Mouse (Mus musculus): ENCODE results near the gene Chp2. TPM values are rescaled to one million over a fixed set of nuclear protein-coding genes. Genes with fewer than 3 reads are reported as not detected.

Gene Chp2
- not detected in 2 replicates for polyA plus RNA-seq (2012; ENCODE audit: insufficient read depth, low replicate concordance)

DNA sequence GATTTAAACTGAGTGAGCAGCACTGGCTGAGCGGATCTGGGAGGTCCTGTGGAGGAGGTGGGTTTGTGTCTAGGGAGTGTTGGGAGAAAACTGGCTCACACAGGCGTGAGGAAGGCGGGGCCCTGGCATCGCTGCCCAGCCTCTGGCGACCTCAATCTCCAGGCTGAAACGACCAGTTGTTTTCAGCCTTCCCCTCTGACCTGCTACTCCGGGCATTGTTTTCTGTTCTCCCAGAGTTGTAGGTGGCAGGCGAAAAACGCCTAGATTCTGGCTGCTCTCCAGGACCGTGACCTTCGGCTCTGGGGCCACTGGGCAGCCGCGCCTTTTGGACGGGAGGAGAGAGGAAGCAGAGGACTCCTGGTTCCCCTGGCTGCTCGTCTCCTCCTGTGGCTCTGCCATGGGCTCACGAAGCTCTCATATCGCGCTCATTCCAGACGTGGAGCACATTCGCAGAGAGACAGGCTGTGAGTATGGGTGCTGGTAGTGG is at the start of gene Chp2:
Gene Chp2, plus strand, starts transcription at position 182 of the 487 bp plus-strand sequence.
- H3K9me3 ChIP-seq = peaks cover 45% of the 10 kb centered on the region
- H3K36me3 ChIP-seq (replicated peaks; ENCODE audit: low read length) = no peaks in the 10 kb centered on the region
- H3K27me3 ChIP-seq (replicated peaks) = peaks cover 29% of the 10 kb centered on the region
- TF ChIP-seq FLI1 (IDR thresholded peaks at IDR 0.05; ENCODE audit: low read length) = no peak
- no peak for TF ChIP-seq GATA1 (IDR thresholded peaks at IDR 0.05; ENCODE audit: borderline replicate concordance, low read length)
- peak within 1 kb of the TSS; percentile 31 for H3K4me3 ChIP-seq (replicated peaks)
- no peaks in the 10 kb centered on the region for H3K4me1 ChIP-seq

DNA sequence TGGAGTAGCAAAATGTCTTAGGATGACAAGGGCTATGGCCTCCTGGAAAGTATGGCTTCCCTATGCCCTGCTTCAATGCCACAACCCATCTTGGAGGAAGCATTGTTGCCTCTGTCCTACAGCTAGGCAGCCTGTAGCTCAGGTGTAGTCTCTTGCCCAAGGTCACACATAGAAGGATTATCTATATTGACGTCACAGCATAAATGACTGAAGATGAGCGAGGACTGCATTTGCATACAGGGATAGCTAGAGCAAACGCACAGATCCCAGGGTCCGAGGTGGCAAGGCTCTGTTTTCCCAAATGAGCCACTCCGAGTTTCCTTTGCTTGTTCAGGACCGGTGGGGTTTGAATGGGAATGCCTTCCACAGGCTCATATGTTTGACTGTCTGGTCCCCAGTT is 48.6 kb upstream of the Chp2 start:
- Histone ChIP-seq H3K36me3 (replicated peaks; ENCODE audit: low read length) (peaks cover 57% of the 10 kb centered on the region), H3K27me3 (replicated peaks) (peaks cover 17% of the 10 kb centered on the region)

DNA sequence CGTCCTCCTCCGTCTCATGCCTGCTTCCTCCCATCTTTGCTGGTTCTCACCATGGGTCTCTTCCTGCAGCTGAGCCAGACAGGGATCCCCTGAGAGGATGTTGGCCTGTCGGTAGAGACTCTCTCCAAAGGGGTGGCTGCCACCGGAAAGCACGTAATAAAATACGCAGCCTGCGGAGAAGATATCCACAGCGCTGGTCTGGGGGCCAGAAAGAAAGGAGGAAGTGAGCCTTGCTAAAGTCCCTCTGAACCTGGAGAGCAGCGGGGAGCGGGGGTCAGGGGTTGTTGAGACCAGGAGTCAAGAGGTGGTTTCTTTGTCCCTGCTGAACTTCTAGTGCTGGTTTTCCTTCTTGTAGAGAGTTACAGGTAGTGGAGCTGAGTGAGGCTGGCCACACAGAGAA is 47.7 kb upstream of the Chp2 start:
- Histone ChIP-seq H3K4me1 (peaks cover 7% of the 10 kb centered on the region; the same call in 1 of the 2 replicates), H3K27me3 (replicated peaks) (peaks cover 23% of the 10 kb centered on the region), H3K9me3 (no peaks in the 10 kb centered on the region), H3K36me3 (replicated peaks; ENCODE audit: low read length) (peaks cover 48% of the 10 kb centered on the region), H3K4me3 (replicated peaks) (peak overlapping the region; percentile 47)
- TF ChIP-seq GATA1 (IDR thresholded peaks at IDR 0.05; ENCODE audit: borderline replicate concordance, low read length) (no peak), FLI1 (IDR thresholded peaks at IDR 0.05; ENCODE audit: low read length) (no peak)

More for the DNA sequence above, 48.6 kb upstream of the Chp2 start:
- H3K4me1 ChIP-seq = peaks cover 13% of the 10 kb centered on the region
- TF ChIP-seq FLI1 (IDR thresholded peaks at IDR 0.05; ENCODE audit: low read length) (no peak), GATA1 (IDR thresholded peaks at IDR 0.05; ENCODE audit: borderline replicate concordance, low read length) (no peak)
- no peak overlapping the region for H3K4me3 ChIP-seq (replicated peaks)
- no peaks in the 10 kb centered on the region for H3K9me3 ChIP-seq

DNA sequence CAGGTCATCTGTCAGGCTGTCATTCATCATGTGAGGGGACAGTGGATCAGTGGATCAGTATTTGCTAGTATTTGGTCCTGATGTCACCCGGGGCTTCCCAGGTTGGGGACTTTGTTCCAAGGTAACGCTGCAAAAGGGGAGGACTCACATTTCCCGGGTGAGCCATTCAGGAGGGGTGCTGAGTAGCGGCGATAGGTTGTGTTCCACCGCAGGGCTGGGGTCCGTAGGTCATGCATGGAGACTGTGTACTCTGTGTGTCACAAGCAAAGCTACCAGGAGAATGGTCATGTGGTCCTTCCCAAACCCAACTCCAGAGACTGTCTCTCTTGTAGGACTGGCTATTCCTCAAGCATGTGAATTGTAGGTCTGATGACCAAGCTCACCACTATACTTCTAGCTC is 38.6 kb upstream of the Chp2 start:
- no peak overlapping the region for H3K4me3 ChIP-seq (replicated peaks)
- H3K27me3 ChIP-seq (replicated peaks) = peaks cover 63% of the 10 kb centered on the region
- 0 out of 2 replicates have a peak, but pooled peaks cover under 1% of the 10 kb centered on the region for H3K4me1 ChIP-seq
- no peaks in the 10 kb centered on the region for H3K36me3 ChIP-seq (replicated peaks; ENCODE audit: low read length)
- H3K9me3 ChIP-seq = no peaks in the 10 kb centered on the region
- TF ChIP-seq GATA1 (IDR thresholded peaks at IDR 0.05; ENCODE audit: borderline replicate concordance, low read length) = no peak
- TF ChIP-seq FLI1 (IDR thresholded peaks at IDR 0.05; ENCODE audit: low read length) = no peak

DNA sequence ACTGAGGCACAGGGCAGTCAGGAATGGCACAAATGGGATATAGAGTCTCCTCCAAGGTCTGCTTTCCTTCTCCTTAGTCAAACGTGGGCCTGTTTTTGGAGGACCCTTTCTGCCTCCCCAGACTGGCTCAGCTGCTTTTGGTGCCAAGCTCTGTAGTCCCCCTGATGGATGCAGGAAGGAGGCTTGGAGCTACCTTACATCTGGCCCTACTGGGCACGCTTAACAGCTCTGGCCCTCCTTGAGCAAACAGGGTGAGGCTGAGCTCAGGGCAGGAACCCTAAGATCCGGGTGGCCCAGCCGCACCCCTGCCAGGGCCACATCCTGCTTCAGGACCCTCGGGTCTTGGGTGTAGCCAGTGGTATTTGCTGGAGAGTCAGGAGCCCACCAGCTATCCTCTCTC is 34.7 kb upstream of the Chp2 start:
- 0 out of 2 replicates have a peak, but pooled peaks cover 3% of the 10 kb centered on the region for H3K4me1 ChIP-seq
- no peak overlapping the region for H3K4me3 ChIP-seq (replicated peaks)
- H3K27me3 ChIP-seq (replicated peaks) = peaks cover 54% of the 10 kb centered on the region
- H3K9me3 ChIP-seq = no peaks in the 10 kb centered on the region
- TF ChIP-seq GATA1 (IDR thresholded peaks at IDR 0.05; ENCODE audit: borderline replicate concordance, low read length) = no peak
- no peak for TF ChIP-seq FLI1 (IDR thresholded peaks at IDR 0.05; ENCODE audit: low read length)
- no peaks in the 10 kb centered on the region for H3K36me3 ChIP-seq (replicated peaks; ENCODE audit: low read length)

DNA sequence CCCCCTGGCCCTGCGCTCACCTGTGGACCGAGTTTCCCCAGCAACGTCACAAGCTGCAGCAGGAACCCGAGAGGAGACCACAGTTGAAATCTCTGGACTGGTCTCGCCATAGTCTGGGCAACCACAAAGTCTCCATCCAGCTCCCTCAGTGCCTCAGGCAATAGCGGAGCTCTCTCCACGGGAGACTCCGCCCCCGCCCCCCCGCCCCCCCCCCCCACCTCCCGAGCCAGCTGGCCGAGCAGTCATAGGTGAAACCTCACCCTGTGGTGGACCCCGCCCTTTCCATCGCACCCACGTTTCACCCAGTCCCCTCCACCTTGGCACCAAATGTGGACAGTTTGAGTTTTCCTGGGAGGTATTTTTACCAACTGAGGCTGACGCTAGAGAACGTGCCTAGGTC is 33.3 kb upstream of the Chp2 start, which contains the start of gene Ern2:
Gene Ern2, minus strand, starts transcription at position 165 of the 400 bp plus-strand sequence.
- Histone ChIP-seq H3K36me3 (replicated peaks; ENCODE audit: low read length) (no peaks in the 10 kb centered on the region), H3K4me1 (0 out of 2 replicates have a peak, but pooled peaks cover 3% of the 10 kb centered on the region), H3K9me3 (no peaks in the 10 kb centered on the region), H3K4me3 (replicated peaks) (no peak within 1 kb of the TSS), H3K27me3 (replicated peaks) (peaks cover 43% of the 10 kb centered on the region)
- TF ChIP-seq GATA1 (IDR thresholded peaks at IDR 0.05; ENCODE audit: borderline replicate concordance, low read length) = no peak

DNA sequence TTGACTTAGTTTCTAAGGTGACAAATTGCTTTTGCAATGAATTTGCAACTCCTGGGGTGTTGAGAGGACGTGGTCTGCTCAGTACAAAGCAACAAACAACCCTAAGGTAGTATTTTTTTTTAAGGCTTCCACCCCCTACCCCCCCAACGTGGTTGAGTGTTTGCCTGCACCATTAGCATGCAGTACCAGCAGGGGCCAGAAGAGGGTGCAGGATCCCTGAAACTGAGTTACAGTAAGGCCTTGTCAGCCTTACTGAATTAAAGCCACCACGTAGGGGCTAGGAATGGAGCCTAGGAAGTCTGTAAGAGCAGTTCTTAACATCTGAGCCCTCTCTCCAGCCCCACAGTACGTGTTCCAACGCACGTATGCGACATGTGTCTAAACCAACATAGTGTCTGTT is 29.8 kb upstream of the Chp2 start:
- Histone ChIP-seq H3K36me3 (replicated peaks; ENCODE audit: low read length) (no peaks in the 10 kb centered on the region), H3K4me3 (replicated peaks) (no peak overlapping the region), H3K27me3 (replicated peaks) (peaks cover 16% of the 10 kb centered on the region), H3K9me3 (peaks cover 7% of the 10 kb centered on the region; the same call in 1 of the 2 replicates), H3K4me1 (0 out of 2 replicates have a peak, but pooled peaks cover 3% of the 10 kb centered on the region)
- TF ChIP-seq FLI1 (IDR thresholded peaks at IDR 0.05; ENCODE audit: low read length) (no peak), GATA1 (IDR thresholded peaks at IDR 0.05; ENCODE audit: borderline replicate concordance, low read length) (no peak)

DNA sequence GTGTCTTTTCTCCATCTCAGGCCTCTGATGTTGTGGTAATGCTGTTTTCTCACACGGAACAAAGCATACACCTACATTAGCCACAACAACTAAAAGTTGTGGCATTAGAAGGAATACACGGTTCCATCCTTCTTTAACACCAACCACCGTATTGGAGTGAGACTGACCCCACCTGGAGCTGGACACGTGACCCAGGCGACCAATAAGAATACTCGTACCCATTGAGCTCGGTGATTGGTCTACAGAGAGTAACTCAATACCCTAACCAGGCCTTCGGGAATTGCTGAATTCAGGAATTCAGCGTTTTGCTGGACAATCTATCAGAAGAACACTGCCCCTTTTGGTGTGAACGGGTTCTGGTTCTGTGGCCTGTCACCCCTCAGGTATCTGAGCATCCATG is 28.2 kb upstream of the Chp2 start:
- Histone ChIP-seq H3K36me3 (replicated peaks; ENCODE audit: low read length) (no peaks in the 10 kb centered on the region), H3K27me3 (replicated peaks) (peaks cover 7% of the 10 kb centered on the region), H3K4me1 (no peaks in the 10 kb centered on the region), H3K9me3 (peaks cover 21% of the 10 kb centered on the region), H3K4me3 (replicated peaks) (no peak overlapping the region)
- TF ChIP-seq GATA1 (IDR thresholded peaks at IDR 0.05; ENCODE audit: borderline replicate concordance, low read length) = no peak
- TF ChIP-seq FLI1 (IDR thresholded peaks at IDR 0.05; ENCODE audit: low read length) = no peak

DNA sequence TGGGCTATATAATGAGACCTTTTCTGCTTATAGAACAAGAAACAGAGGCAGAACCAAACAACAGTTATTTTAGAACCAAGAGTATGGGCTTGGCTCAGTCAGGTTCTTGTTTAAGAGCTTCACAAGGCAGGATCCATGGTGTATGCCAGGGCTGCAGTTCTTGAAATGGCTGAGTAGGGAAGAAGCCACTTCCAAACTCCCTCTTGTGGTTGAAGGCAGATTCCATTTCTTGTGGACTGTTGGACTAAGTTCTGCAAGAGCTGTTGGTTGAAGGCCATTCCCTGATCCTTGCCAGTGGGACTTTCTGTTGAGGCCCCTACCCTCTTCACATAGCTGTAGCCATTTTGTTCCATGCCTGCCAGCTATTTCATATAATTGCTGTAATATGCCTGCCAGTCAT is 25.4 kb upstream of the Chp2 start:
- Histone ChIP-seq H3K4me3 (replicated peaks) (no peak overlapping the region), H3K9me3 (peaks cover 22% of the 10 kb centered on the region), H3K4me1 (peaks cover 5% of the 10 kb centered on the region), H3K27me3 (replicated peaks) (no peaks in the 10 kb centered on the region), H3K36me3 (replicated peaks; ENCODE audit: low read length) (no peaks in the 10 kb centered on the region)
- TF ChIP-seq FLI1 (IDR thresholded peaks at IDR 0.05; ENCODE audit: low read length) (no peak), GATA1 (IDR thresholded peaks at IDR 0.05; ENCODE audit: borderline replicate concordance, low read length) (no peak)

DNA sequence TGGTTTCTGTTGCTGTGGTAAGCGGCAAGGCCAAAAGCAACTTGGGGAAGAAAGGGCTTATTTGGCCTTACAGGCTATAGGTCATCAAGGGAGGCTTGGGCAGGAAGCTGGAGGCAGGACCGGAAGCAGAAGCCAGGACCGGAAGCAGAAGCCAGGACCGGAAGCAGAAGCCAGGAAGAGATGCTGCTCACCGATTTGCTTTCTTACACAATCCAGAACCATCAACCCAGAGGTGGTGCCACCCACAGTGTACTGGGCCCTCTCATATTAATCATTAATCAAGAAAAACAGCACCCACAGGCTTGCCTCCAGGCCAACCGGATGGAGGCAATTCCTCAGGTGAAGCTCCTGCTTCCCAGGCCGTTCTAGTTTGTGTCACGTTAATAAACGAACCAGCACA is 22.5 kb upstream of the Chp2 start:
- TF ChIP-seq FLI1 (IDR thresholded peaks at IDR 0.05; ENCODE audit: low read length) = peak; percentile 21; the same call in 1 of the 2 replicates
- TF ChIP-seq GATA1 (IDR thresholded peaks at IDR 0.05; ENCODE audit: borderline replicate concordance, low read length) = no peak
- Histone ChIP-seq H3K4me3 (replicated peaks) (no peak overlapping the region), H3K36me3 (replicated peaks; ENCODE audit: low read length) (no peaks in the 10 kb centered on the region), H3K27me3 (replicated peaks) (no peaks in the 10 kb centered on the region), H3K9me3 (peaks cover 22% of the 10 kb centered on the region), H3K4me1 (peaks cover 5% of the 10 kb centered on the region)

Measured in megakaryocyte, embryonic 14.5 days (primary cell).